Mouse (Mus musculus) kidney, postnatal 0 days (tissue): ENCODE data around the gene Ccr10. TPM values are rescaled to one million over a fixed set of nuclear protein-coding genes. Genes with fewer than 3 reads are reported as not detected.
A peak's percentile ranks its signal among the peaks of the same experiment; 100 is the strongest.
"Not testable (repeated sequence)": the region's sequence is repeated elsewhere in the genome, so short reads cannot be mapped to it uniquely, and the experiment has no call there.

ENCODE experiments used
- ATAC-seq: fragments of 200-750 bp; cut with Nextera tagmentation; replicated peaks from 2 replicates; pipeline ENCODE4 v1.8.0; 2017; ENCODE audit warnings: low read depth, moderate number of reproducible peaks, moderate TSS enrichment, moderate library complexity; ENCODE audit not compliant: low FRiP score
- DNase-seq: peaks from one replicate; pipeline ENCODE4 v3.0.0-alpha.2; 2016; ENCODE audit warnings: low spot score
- H3K27ac ChIP-seq: fragments of 300-500 bp; sonication (generic); 2 replicates; pipeline ENCODE4 v1.5.1; 2014; ENCODE audit warnings: mild to moderate bottlenecking
- H3K27me3 ChIP-seq: fragments of 300-500 bp; sonication (generic); 2 replicates; pipeline ENCODE4 v1.6.1; 2014; ENCODE audit warnings: low read length, mixed read lengths; ENCODE audit not compliant: insufficient read depth
- H3K36me3 ChIP-seq: fragments of 300-500 bp; sonication (generic); 2 replicates; pipeline ENCODE4 v1.6.1; 2014; ENCODE audit warnings: low read length, mixed read lengths; ENCODE audit not compliant: insufficient read depth
- H3K4me1 ChIP-seq: fragments of 300-500 bp; sonication (generic); replicated peaks from 2 replicates; pipeline ENCODE4 v1.6.1; 2014; ENCODE audit warnings: antibody characterized with exemption, low read length, mixed read lengths; ENCODE audit not compliant: insufficient read depth
- H3K4me2 ChIP-seq: fragments of 300-500 bp; sonication (generic); 2 replicates; pipeline ENCODE4 v1.6.1; 2014; ENCODE audit warnings: mild to moderate bottlenecking, low read length, moderate library complexity, mixed read lengths
- H3K4me3 ChIP-seq: fragments of 300-500 bp; sonication (generic); replicated peaks from 2 replicates; pipeline ENCODE4 v1.5.1; 2014; ENCODE audit warnings: low read depth, low read length
- H3K9ac ChIP-seq: fragments of 300-500 bp; sonication (generic); 2 replicates; pipeline ENCODE4 v1.6.1; 2014; ENCODE audit warnings: low read depth, low read length
- H3K9me3 ChIP-seq: fragments of 300-500 bp; sonication (generic); replicated peaks from 2 replicates; pipeline ENCODE4 v1.6.1; 2016; ENCODE audit warnings: low read length, inconsistent platforms, mixed read lengths
- CTCF ChIP-seq: IDR thresholded peaks from 2 replicates; pipeline ENCODE4 v1.5.1; 2016; ENCODE audit warnings: antibody characterized with exemption, low read depth, mild to moderate bottlenecking, moderate library complexity
- WGBS: fragments of 180-500 bp; shearing (Covaris S2); extraction: QIAGEN DNeasy Blood & Tissue Kit; methylation state at CpG from one replicate; pipeline ENCODE4 v1.1.7; 2014; 5-methylcytosine and 5-hydroxymethylcytosine counted together
- polyA plus RNA-seq: library from polyadenylated mRNA; unstranded; fragments of >200 nt; fragmentation: Nextera tagmentation; extraction: Ambion mirVana; gene quantifications from 2 replicates; pipeline ENCODE4 v1.2.1, GENCODE M21; 2015

The Ccr10 gene
- polyA plus RNA-seq, 1 experiment from 2014 or later: 0.45 TPM

- H3K27me3 ChIP-seq: no peaks in the 10 kb centered on the region; the same call in 1 of the 2 replicates
- DNase-seq: no peak
- ATAC-seq: no peak
- H3K27ac ChIP-seq: no peak overlapping the region
- WGBS: 49% methylated on average over 35 of the region's 35 CpGs
- no peak overlapping the region for H3K4me3 ChIP-seq
- H3K36me3 ChIP-seq: peaks cover 39% of the 10 kb centered on the region
- no peak overlapping the region for H3K9ac ChIP-seq
- no peak overlapping the region for H3K4me2 ChIP-seq
- no peaks in the 10 kb centered on the region for H3K9me3 ChIP-seq
- TF ChIP-seq CTCF: no peak
- peaks cover 31% of the 10 kb centered on the region for H3K4me1 ChIP-seq
Measured at GRCm38 (mm10) chr11:101164677-101165580, 10.3 kb downstream of the Ccr10 start.

DNA sequence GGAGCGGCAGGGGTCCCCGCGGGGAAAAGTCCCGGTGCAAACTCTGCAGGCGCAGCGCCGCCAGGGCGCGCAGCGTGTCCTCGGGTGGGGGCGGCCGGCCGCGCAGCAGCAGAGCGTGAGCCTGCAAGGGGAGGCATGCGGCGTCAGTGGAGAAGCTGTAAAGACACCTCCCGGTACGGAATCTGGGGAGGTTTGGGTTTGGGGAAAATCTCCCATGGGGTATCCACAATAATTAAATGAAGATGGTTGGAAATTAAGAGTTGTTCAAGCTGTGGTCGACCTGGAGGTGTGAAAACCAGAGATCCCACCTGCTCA is 10.9 kb downstream of the Ccr10 start:
- no peak for TF ChIP-seq CTCF
- no peak for ATAC-seq
- no peak overlapping the region for H3K27ac ChIP-seq
- peaks cover 39% of the 10 kb centered on the region for H3K36me3 ChIP-seq
- WGBS: 34% methylated on average over 21 of the region's 21 CpGs
- peak overlapping the region; percentile 51 for H3K4me2 ChIP-seq
- no peaks in the 10 kb centered on the region; the same call in 1 of the 2 replicates for H3K27me3 ChIP-seq
- H3K9ac ChIP-seq: no peak overlapping the region
- H3K4me1 ChIP-seq: peaks cover 25% of the 10 kb centered on the region
- peak overlapping the region; percentile 16 for H3K4me3 ChIP-seq
- H3K9me3 ChIP-seq: no peaks in the 10 kb centered on the region
- DNase-seq: no peak

GRCm38 (mm10) chr11:101163476-101164350 is 11.5 kb downstream of the Ccr10 start:
- no peak for DNase-seq
- Histone ChIP-seq H3K9me3 (no peaks in the 10 kb centered on the region), H3K27me3 (no peaks in the 10 kb centered on the region; the same call in 1 of the 2 replicates), H3K36me3 (peaks cover 39% of the 10 kb centered on the region), H3K9ac (no peak overlapping the region), H3K4me1 (peaks cover 19% of the 10 kb centered on the region), H3K4me3 (peak overlapping the region; percentile 16), H3K4me2 (peak overlapping the region; percentile 51), H3K27ac (no peak overlapping the region)
- peak; percentile 30; the same call in 1 of the 2 replicates for ATAC-seq
- TF ChIP-seq CTCF: no peak
- 41% methylated on average over 46 of the region's 49 CpGs for WGBS

DNA sequence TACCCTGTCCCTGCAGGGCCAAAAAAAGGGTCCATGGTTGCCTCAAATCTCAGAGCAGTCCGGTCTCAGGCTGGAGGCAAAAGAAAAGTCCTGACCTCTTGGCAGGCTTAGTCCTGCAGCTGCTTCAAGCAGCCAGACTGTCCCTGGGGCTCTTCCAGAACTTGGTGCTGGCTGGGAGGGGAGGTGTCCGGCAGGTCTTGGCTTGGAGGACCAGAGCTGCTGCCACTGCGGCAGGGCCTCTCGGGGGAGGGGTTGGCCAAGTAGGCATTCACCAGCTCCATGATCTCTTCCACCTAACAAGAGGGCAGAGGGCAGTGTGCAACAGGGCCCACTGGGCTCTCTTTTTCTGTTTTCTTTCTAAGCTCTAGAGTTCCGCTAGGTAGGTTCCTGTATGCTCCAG is 12.5 kb downstream of the Ccr10 start:
- WGBS: 60% methylated on average over 5 of the region's 5 CpGs
- Histone ChIP-seq H3K27me3 (no peaks in the 10 kb centered on the region; the same call in 1 of the 2 replicates), H3K36me3 (peaks cover 38% of the 10 kb centered on the region), H3K4me3 (no peak overlapping the region), H3K4me1 (peaks cover 19% of the 10 kb centered on the region), H3K27ac (no peak overlapping the region), H3K4me2 (no peak overlapping the region), H3K9me3 (no peaks in the 10 kb centered on the region), H3K9ac (no peak overlapping the region)
- TF ChIP-seq CTCF: no peak
- ATAC-seq (no peak), DNase-seq (no peak)

DNA sequence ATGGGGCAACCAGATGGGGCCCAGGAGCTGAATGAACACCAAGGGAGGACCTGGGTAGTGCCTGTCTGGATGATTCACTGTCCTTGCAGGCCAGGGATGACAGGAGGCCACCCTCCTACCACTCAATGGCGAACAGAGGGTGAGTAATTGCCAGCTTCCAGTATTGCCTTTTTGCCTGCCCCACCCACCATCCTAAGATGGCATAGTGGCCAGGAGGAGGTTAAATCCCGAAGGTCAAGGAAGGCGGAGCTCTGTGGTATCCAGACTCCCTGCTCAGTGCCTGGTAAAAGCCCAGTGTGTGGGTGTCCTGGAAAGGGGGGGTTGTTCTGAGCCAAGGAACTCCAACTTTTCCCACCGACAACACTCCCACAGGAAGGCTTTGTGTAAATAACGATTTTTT is 12.9 kb downstream of the Ccr10 start:
- Histone ChIP-seq H3K4me2 (no peak overlapping the region), H3K27ac (no peak overlapping the region), H3K9me3 (no peaks in the 10 kb centered on the region), H3K36me3 (peaks cover 34% of the 10 kb centered on the region), H3K27me3 (no peaks in the 10 kb centered on the region; the same call in 1 of the 2 replicates), H3K4me1 (peaks cover 19% of the 10 kb centered on the region), H3K4me3 (no peak overlapping the region), H3K9ac (no peak overlapping the region)
- 51% methylated on average over 5 of the region's 5 CpGs for WGBS
- DNase-seq (no peak), ATAC-seq (no peak)
- TF ChIP-seq CTCF: no peak

GRCm38 (mm10) chr11:101161551-101161950 is 13.7 kb downstream of the Ccr10 start:
- H3K4me3 ChIP-seq: no peak overlapping the region
- no peak for TF ChIP-seq CTCF
- ATAC-seq (no peak), DNase-seq (no peak)
- H3K9ac ChIP-seq: no peak overlapping the region
- 89% methylated on average over 15 of the region's 15 CpGs for WGBS
- no peak overlapping the region for H3K27ac ChIP-seq
- peaks cover 19% of the 10 kb centered on the region for H3K4me1 ChIP-seq
- peaks cover 28% of the 10 kb centered on the region for H3K36me3 ChIP-seq
- H3K4me2 ChIP-seq: no peak overlapping the region
- H3K9me3 ChIP-seq: no peaks in the 10 kb centered on the region
- no peaks in the 10 kb centered on the region; the same call in 1 of the 2 replicates for H3K27me3 ChIP-seq

GRCm38 (mm10) chr11:101160981-101161505 is 14.2 kb downstream of the Ccr10 start:
- H3K27ac ChIP-seq, DNase-seq, H3K27me3 ChIP-seq, H3K4me3 ChIP-seq, H3K9ac ChIP-seq, H3K4me2 ChIP-seq, H3K9me3 ChIP-seq, ATAC-seq: not testable (repeated sequence)
- Histone ChIP-seq H3K4me1 (peaks cover 22% of the 10 kb centered on the region), H3K36me3 (peaks cover 22% of the 10 kb centered on the region)
- 87% methylated on average over 5 of the region's 8 CpGs for WGBS

GRCm38 (mm10) chr11:101160151-101160550 is 15.1 kb downstream of the Ccr10 start:
- not testable (repeated sequence) for H3K9ac ChIP-seq, H3K4me2 ChIP-seq, H3K27me3 ChIP-seq, ATAC-seq, H3K27ac ChIP-seq, DNase-seq, H3K4me3 ChIP-seq, H3K9me3 ChIP-seq
- peaks cover 16% of the 10 kb centered on the region for H3K36me3 ChIP-seq
- H3K4me1 ChIP-seq: peaks cover 20% of the 10 kb centered on the region
- WGBS: 74% methylated on average over 5 of the region's 10 CpGs
